Mouse (Mus musculus): ENCODE data around the gene A730071L15Rik. TPM values are rescaled to one million over a fixed set of nuclear protein-coding genes. Genes with fewer than 3 reads are reported as not detected.

A730071L15Rik gene
- 0.59 TPM for total RNA-seq (2023)

GRCm38 (mm10) chr11:6199410-6200086 is at the start of gene A730071L15Rik:
Gene A730071L15Rik (plus strand): TSS chr11:6200029.

GRCm38 (mm10) chr11:6200087-6200569 is 299 bp downstream of the A730071L15Rik start, which contains the start of gene Nudcd3:
Gene Nudcd3 (minus strand): TSS chr11:6200415.

GRCm38 (mm10) chr11:6230012-6230411 is 30.2 kb downstream of the A730071L15Rik start, which contains the start of gene Npc1l1:
Gene Npc1l1 (minus strand): TSS chr11:6230143.

Other genes with a start within 250 kb of the A730071L15Rik start
- not detected for gene Gck, start 249.9 kb upstream of the A730071L15Rik start, total RNA-seq (2023)
- gene Ykt6, start 244.3 kb upstream of the A730071L15Rik start, total RNA-seq (2023) = 65.9 TPM
- gene Camk2b, start 133.7 kb upstream of the A730071L15Rik start, total RNA-seq (2023) = 11.5 TPM
- 62.8 TPM for gene Nudcd3, start 386 bp downstream of the A730071L15Rik start, total RNA-seq (2023)
- gene Npc1l1, start 30.1 kb downstream of the A730071L15Rik start, total RNA-seq (2023) = 0.12 TPM
- 73.5 TPM for gene Ddx56, start 67.7 kb downstream of the A730071L15Rik start, total RNA-seq (2023)
- 34.9 TPM for gene Tmed4, start 74.8 kb downstream of the A730071L15Rik start, total RNA-seq (2023)
- 165 TPM for gene Ogdh, start 91.6 kb downstream of the A730071L15Rik start, total RNA-seq (2023)
- 90.7 TPM for gene Zmiz2, start 189.0 kb downstream of the A730071L15Rik start, total RNA-seq (2023)
- 1,278 TPM for gene Ppia, start 215.4 kb downstream of the A730071L15Rik start, total RNA-seq (2023)
- gene H2afv, start 244.4 kb downstream of the A730071L15Rik start, total RNA-seq (2023) = 53.0 TPM

Data from CD4-positive naive resting alpha-beta T cell, adult 57 days (primary cell).